Mouse (Mus musculus) liver, adult 2 months (tissue): ENCODE measurements around the gene Iltifb.

ENCODE experiments used
- CTCF ChIP-seq: fragments of 200-500 bp; IDR thresholded peaks from 2 replicates; pipeline ENCODE4 v1.5.1; 2011; ENCODE audit warnings: low read depth, low read length, control low read depth
- POLR2A ChIP-seq: fragments of 200-500 bp; IDR thresholded peaks from 2 replicates; pipeline ENCODE4 v1.6.1; 2011; ENCODE audit warnings: low read length, control low read depth; ENCODE audit not compliant: insufficient read depth; ENCODE audit errors: extremely low read depth

GRCm38 (mm10) chr10:118319024-118319423 lies 24.2 kb upstream of the Iltifb start:
- no peak for TF ChIP-seq CTCF
- TF ChIP-seq POLR2A = no peak
